Mouse (Mus musculus): ENCODE measurements at regions not wholly inside any gene's neighbourhood (a gene's known extent, or its start where the extent isn't known, plus 50 kb on each side); places are given as distances from the start of the nearest gene placed in this dataset.

- no peak overlapping the region for H3K4me2 ChIP-seq (replicated peaks)
- peaks cover 38% of the 10 kb centered on the region for H3K4me1 ChIP-seq (replicated peaks)
- no peak overlapping the region for H3K27ac ChIP-seq
- no peak for ATAC-seq
- no peak overlapping the region for H3K9ac ChIP-seq (replicated peaks)
- no peaks in the 10 kb centered on the region; the same call in 1 of the 2 replicates for H3K27me3 ChIP-seq
- no peaks in the 10 kb centered on the region for H3K9me3 ChIP-seq
- 37% methylated on average over 5 of the region's 5 CpGs for WGBS
- no peaks in the 10 kb centered on the region for H3K36me3 ChIP-seq
- H3K4me3 ChIP-seq (replicated peaks), result no peak overlapping the region
Observed at GRCm38 (mm10) chr10:96756355-96757084, 139.7 kb downstream of the Btg1 start.

GRCm38 (mm10) chr10:96757311-96757710 is 140.5 kb downstream of the Btg1 start:
- peaks cover 30% of the 10 kb centered on the region for H3K4me1 ChIP-seq (replicated peaks)
- H3K4me3 ChIP-seq (replicated peaks), result no peak overlapping the region
- no peaks in the 10 kb centered on the region for H3K36me3 ChIP-seq
- WGBS, result 94% methylated on average over 1 of the region's 1 CpGs
- no peak overlapping the region for H3K27ac ChIP-seq
- no peaks in the 10 kb centered on the region; the same call in 1 of the 2 replicates for H3K27me3 ChIP-seq
- H3K9me3 ChIP-seq, result no peaks in the 10 kb centered on the region
- H3K4me2 ChIP-seq (replicated peaks), result no peak overlapping the region
- no peak for ATAC-seq
- H3K9ac ChIP-seq (replicated peaks), result no peak overlapping the region

- Histone ChIP-seq H3K9ac (replicated peaks) (no peak overlapping the region), H3K36me3 (no peaks in the 10 kb centered on the region), H3K9me3 (no peaks in the 10 kb centered on the region), H3K4me2 (replicated peaks) (no peak overlapping the region), H3K27ac (no peak overlapping the region), H3K27me3 (no peaks in the 10 kb centered on the region; the same call in 1 of the 2 replicates), H3K4me3 (replicated peaks) (no peak overlapping the region), H3K4me1 (replicated peaks) (0 out of 2 replicates have a peak, but pooled peaks cover 1% of the 10 kb centered on the region)
- ATAC-seq, result no peak
- 96% methylated on average over 8 of the region's 8 CpGs for WGBS
Observed at GRCm38 (mm10) chr10:96761601-96762000, 144.8 kb downstream of the Btg1 start.

GRCm38 (mm10) chr10:96765626-96766025 is 148.8 kb downstream of the Btg1 start:
- H3K9me3 ChIP-seq, result no peaks in the 10 kb centered on the region
- H3K36me3 ChIP-seq, result no peaks in the 10 kb centered on the region
- no peaks in the 10 kb centered on the region; the same call in 1 of the 2 replicates for H3K27me3 ChIP-seq
- ATAC-seq, result no peak
- H3K4me2 ChIP-seq (replicated peaks), result no peak overlapping the region
- no peak overlapping the region for H3K27ac ChIP-seq
- no peak overlapping the region for H3K4me3 ChIP-seq (replicated peaks)
- no peaks in the 10 kb centered on the region for H3K4me1 ChIP-seq (replicated peaks)
- H3K9ac ChIP-seq (replicated peaks), result no peak overlapping the region
- 90% methylated on average over 5 of the region's 5 CpGs for WGBS

- H3K4me1 ChIP-seq (replicated peaks), result no peaks in the 10 kb centered on the region
- H3K36me3 ChIP-seq, result no peaks in the 10 kb centered on the region
- WGBS, result 85% methylated on average over 1 of the region's 1 CpGs
- no peak overlapping the region for H3K4me3 ChIP-seq (replicated peaks)
- no peak overlapping the region for H3K27ac ChIP-seq
- no peaks in the 10 kb centered on the region for H3K9me3 ChIP-seq
- no peak overlapping the region for H3K9ac ChIP-seq (replicated peaks)
- no peak overlapping the region for H3K4me2 ChIP-seq (replicated peaks)
- no peak for ATAC-seq
- no peaks in the 10 kb centered on the region for H3K27me3 ChIP-seq
Observed at GRCm38 (mm10) chr10:96778220-96778619, 161.4 kb downstream of the Btg1 start.

- Histone ChIP-seq H3K27ac (no peak overlapping the region), H3K4me3 (replicated peaks) (no peak overlapping the region), H3K9ac (replicated peaks) (no peak overlapping the region), H3K27me3 (no peaks in the 10 kb centered on the region), H3K36me3 (no peaks in the 10 kb centered on the region), H3K9me3 (no peaks in the 10 kb centered on the region), H3K4me1 (replicated peaks) (0 out of 2 replicates have a peak, but pooled peaks cover 3% of the 10 kb centered on the region), H3K4me2 (replicated peaks) (no peak overlapping the region)
- ATAC-seq, result no peak
- WGBS, result 89% methylated on average over 5 of the region's 5 CpGs
Observed at GRCm38 (mm10) chr10:96783966-96784365, 167.2 kb downstream of the Btg1 start.

GRCm38 (mm10) chr10:96786903-96787571 is 170.2 kb downstream of the Btg1 start:
- no peaks in the 10 kb centered on the region for H3K27me3 ChIP-seq
- 86% methylated on average over 8 of the region's 8 CpGs for WGBS
- H3K4me3 ChIP-seq (replicated peaks), result no peak overlapping the region
- 0 out of 2 replicates have a peak, but pooled peaks cover 3% of the 10 kb centered on the region for H3K4me1 ChIP-seq (replicated peaks)
- H3K9me3 ChIP-seq, result no peaks in the 10 kb centered on the region
- H3K9ac ChIP-seq (replicated peaks), result no peak overlapping the region
- H3K27ac ChIP-seq, result no peak overlapping the region
- H3K36me3 ChIP-seq, result no peaks in the 10 kb centered on the region
- no peak overlapping the region for H3K4me2 ChIP-seq (replicated peaks)
- no peak for ATAC-seq

- no peak overlapping the region for H3K27ac ChIP-seq
- no peaks in the 10 kb centered on the region for H3K36me3 ChIP-seq
- no peak overlapping the region for H3K4me2 ChIP-seq (replicated peaks)
- no peaks in the 10 kb centered on the region for H3K27me3 ChIP-seq
- H3K9ac ChIP-seq (replicated peaks), result no peak overlapping the region
- H3K9me3 ChIP-seq, result no peaks in the 10 kb centered on the region
- H3K4me1 ChIP-seq (replicated peaks), result 0 out of 2 replicates have a peak, but pooled peaks cover 3% of the 10 kb centered on the region
- no peak for ATAC-seq
- 90% methylated on average over 1 of the region's 1 CpGs for WGBS
- no peak overlapping the region for H3K4me3 ChIP-seq (replicated peaks)
Observed at GRCm38 (mm10) chr10:96787572-96787946, 170.8 kb downstream of the Btg1 start.

GRCm38 (mm10) chr10:96788352-96789016 is 171.7 kb downstream of the Btg1 start:
- H3K4me2 ChIP-seq (replicated peaks), result no peak overlapping the region
- H3K36me3 ChIP-seq, result no peaks in the 10 kb centered on the region
- 0 out of 2 replicates have a peak, but pooled peaks have one; percentile 48 for ATAC-seq
- no peaks in the 10 kb centered on the region for H3K27me3 ChIP-seq
- 59% methylated on average over 8 of the region's 8 CpGs for WGBS
- no peak overlapping the region for H3K9ac ChIP-seq (replicated peaks)
- no peak overlapping the region for H3K27ac ChIP-seq
- H3K9me3 ChIP-seq, result no peaks in the 10 kb centered on the region
- 0 out of 2 replicates have a peak, but pooled peaks cover 3% of the 10 kb centered on the region for H3K4me1 ChIP-seq (replicated peaks)
- no peak overlapping the region for H3K4me3 ChIP-seq (replicated peaks)

- H3K4me2 ChIP-seq (replicated peaks), result no peak overlapping the region
- ATAC-seq, result no peak
- no peak overlapping the region for H3K9ac ChIP-seq (replicated peaks)
- no peaks in the 10 kb centered on the region for H3K4me1 ChIP-seq (replicated peaks)
- no peaks in the 10 kb centered on the region for H3K27me3 ChIP-seq
- H3K27ac ChIP-seq, result no peak overlapping the region
- H3K4me3 ChIP-seq (replicated peaks), result no peak overlapping the region
- no peaks in the 10 kb centered on the region for H3K9me3 ChIP-seq
- WGBS, result 80% methylated on average over 6 of the region's 6 CpGs
- H3K36me3 ChIP-seq, result no peaks in the 10 kb centered on the region
Observed at GRCm38 (mm10) chr10:96797116-96797515, 180.3 kb downstream of the Btg1 start.

- no peaks in the 10 kb centered on the region for H3K36me3 ChIP-seq
- H3K9ac ChIP-seq (replicated peaks), result no peak overlapping the region
- WGBS, result 88% methylated on average over 3 of the region's 3 CpGs
- H3K27ac ChIP-seq, result no peak overlapping the region
- H3K27me3 ChIP-seq, result no peaks in the 10 kb centered on the region
- peaks cover 5% of the 10 kb centered on the region; the same call in 1 of the 2 replicates for H3K4me1 ChIP-seq (replicated peaks)
- ATAC-seq, result no peak
- no peaks in the 10 kb centered on the region for H3K9me3 ChIP-seq
- no peak overlapping the region for H3K4me2 ChIP-seq (replicated peaks)
- no peak overlapping the region for H3K4me3 ChIP-seq (replicated peaks)
Observed at GRCm38 (mm10) chr10:96800801-96801200, 184.0 kb downstream of the Btg1 start.
